Mouse (Mus musculus) intestine, embryonic 14.5 days (tissue): ENCODE measurements around the gene Plxna2. TPM values are rescaled to one million over a fixed set of nuclear protein-coding genes. Genes with fewer than 3 reads are reported as not detected.
A peak's percentile ranks its signal among the peaks of the same experiment; 100 is the strongest.

Experiments
- ATAC-seq: fragments of 200-750 bp; cut with Nextera tagmentation; replicated peaks from 2 replicates; pipeline ENCODE4 v1.8.0; 2017; ENCODE audit warnings: low read depth, moderate number of reproducible peaks, moderate TSS enrichment, moderate library complexity; ENCODE audit not compliant: low FRiP score, low TSS enrichment
- DNase-seq: peaks from one replicate; pipeline ENCODE4 v3.0.0-alpha.2; 2018; ENCODE audit warnings: low spot score
- H3K27ac ChIP-seq: fragments of 300-500 bp; sonication (generic); 2 replicates; pipeline ENCODE4 v1.5.1; 2014; ENCODE audit warnings: low read depth, mild to moderate bottlenecking, control low read depth
- H3K27me3 ChIP-seq: fragments of 300-500 bp; sonication (generic); replicated peaks from 2 replicates; pipeline ENCODE4 v1.6.1; 2014; ENCODE audit warnings: low read length, control low read depth; ENCODE audit not compliant: control insufficient read depth, insufficient read depth
- H3K36me3 ChIP-seq: fragments of 300-500 bp; sonication (generic); 2 replicates; pipeline ENCODE4 v1.6.1; 2014; ENCODE audit warnings: low read length, control low read depth; ENCODE audit not compliant: control insufficient read depth, insufficient read depth
- H3K4me1 ChIP-seq: fragments of 300-500 bp; sonication (generic); replicated peaks from 2 replicates; pipeline ENCODE4 v1.6.1; 2014; ENCODE audit warnings: low read length, control low read depth, mixed read lengths; ENCODE audit not compliant: control insufficient read depth, insufficient read depth
- H3K4me2 ChIP-seq: fragments of 300-500 bp; sonication (generic); 2 replicates; pipeline ENCODE4 v1.6.1; 2014; ENCODE audit warnings: low read length
- H3K4me3 ChIP-seq: fragments of 300-500 bp; sonication (generic); 2 replicates; pipeline ENCODE4 v1.5.1; 2014; ENCODE audit warnings: low read depth, low read length, control low read depth, mixed read lengths
- H3K9ac ChIP-seq: fragments of 300-500 bp; sonication (generic); 2 replicates; pipeline ENCODE4 v1.6.1; 2014; ENCODE audit warnings: mild to moderate bottlenecking, low read length
- H3K9me3 ChIP-seq: fragments of 300-500 bp; sonication (generic); 2 replicates; pipeline ENCODE4 v1.6.1; 2016; ENCODE audit warnings: low read length, control low read depth; ENCODE audit not compliant: control insufficient read depth
- WGBS: fragments of 180-500 bp; shearing (Covaris S2); extraction: QIAGEN DNeasy Blood & Tissue Kit; methylation state at CpG from one replicate; pipeline ENCODE4 v1.1.7; 2014; 5-methylcytosine and 5-hydroxymethylcytosine counted together
- polyA plus RNA-seq: library from polyadenylated mRNA; unstranded; fragments of >200 nt; fragmentation: Nextera tagmentation; extraction: Ambion mirVana; gene quantifications from 2 replicates; pipeline ENCODE4 v1.2.1, GENCODE M21; 2014

Plxna2 gene
- polyA plus RNA-seq, 1 experiment from 2014 or later, result 8.9 TPM

DNA sequence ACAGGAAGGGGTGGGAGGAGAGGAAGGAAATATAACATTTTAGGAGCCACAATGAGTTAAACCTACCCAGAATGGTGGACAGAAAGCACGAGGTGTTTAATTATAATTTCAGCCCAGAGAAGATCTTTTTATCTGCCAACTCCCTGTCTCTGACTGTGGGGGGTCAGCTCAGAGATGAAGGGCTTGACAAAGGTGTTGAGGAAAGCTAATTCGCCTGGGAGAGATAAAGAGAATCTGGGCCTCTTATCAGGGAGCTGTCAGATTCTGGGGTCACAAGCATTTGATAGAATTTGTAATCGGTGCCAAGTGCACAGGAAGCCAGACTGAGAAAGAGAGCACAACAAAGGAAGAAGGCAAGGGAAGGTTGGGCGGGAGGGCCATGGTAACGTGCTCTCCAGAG, 144.9 kb downstream of the Plxna2 start:
- H3K27me3 ChIP-seq, result no peaks in the 10 kb centered on the region
- ATAC-seq (no peak), DNase-seq (no peak)
- H3K27ac ChIP-seq, result no peak overlapping the region
- WGBS, result 63% methylated on average over 5 of the region's 5 CpGs
- no peak overlapping the region for H3K4me3 ChIP-seq
- no peak overlapping the region for H3K9ac ChIP-seq
- no peaks in the 10 kb centered on the region for H3K4me1 ChIP-seq
- no peak overlapping the region for H3K4me2 ChIP-seq
- no peaks in the 10 kb centered on the region for H3K9me3 ChIP-seq
- H3K36me3 ChIP-seq, result peaks cover 31% of the 10 kb centered on the region

DNA sequence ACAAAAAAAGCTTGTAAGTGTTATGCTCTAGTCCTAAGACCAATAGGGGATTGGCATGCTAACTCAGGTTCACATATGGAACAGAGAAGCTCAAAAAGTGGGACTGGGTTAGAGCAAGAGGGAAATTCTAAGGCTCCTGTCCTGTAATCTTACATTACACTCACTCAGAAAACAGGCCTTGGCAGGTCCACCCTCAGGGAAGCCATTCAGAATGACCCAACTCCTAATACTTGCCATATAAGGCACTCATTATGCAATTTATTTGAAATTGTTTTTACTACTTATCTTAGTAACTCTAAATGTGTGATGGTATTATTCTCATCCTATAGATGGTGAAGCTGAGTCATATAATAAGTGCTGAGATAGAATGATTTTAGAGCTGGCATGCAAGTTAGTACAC, 146.9 kb downstream of the Plxna2 start:
- no peaks in the 10 kb centered on the region for H3K9me3 ChIP-seq
- H3K27me3 ChIP-seq, result no peaks in the 10 kb centered on the region
- H3K27ac ChIP-seq, result no peak overlapping the region
- H3K4me3 ChIP-seq, result no peak overlapping the region
- no peak overlapping the region for H3K4me2 ChIP-seq
- H3K9ac ChIP-seq, result no peak overlapping the region
- H3K36me3 ChIP-seq, result peaks cover 31% of the 10 kb centered on the region
- no peak for DNase-seq
- no peaks in the 10 kb centered on the region for H3K4me1 ChIP-seq
- ATAC-seq, result no peak

GRCm38 (mm10) chr1:194768799-194769198, 150.8 kb downstream of the Plxna2 start:
- no peaks in the 10 kb centered on the region for H3K4me1 ChIP-seq
- no peak overlapping the region for H3K4me2 ChIP-seq
- DNase-seq, result no peak
- H3K36me3 ChIP-seq, result peaks cover 18% of the 10 kb centered on the region
- no peaks in the 10 kb centered on the region for H3K27me3 ChIP-seq
- H3K27ac ChIP-seq, result no peak overlapping the region
- 86% methylated on average over 1 of the region's 1 CpGs for WGBS
- no peak overlapping the region for H3K9ac ChIP-seq
- no peaks in the 10 kb centered on the region for H3K9me3 ChIP-seq
- no peak overlapping the region for H3K4me3 ChIP-seq
- no peak for ATAC-seq

GRCm38 (mm10) chr1:194772053-194772452, 154.0 kb downstream of the Plxna2 start:
- no peak for ATAC-seq
- no peak for DNase-seq
- Histone ChIP-seq H3K4me2 (no peak overlapping the region), H3K36me3 (no peaks in the 10 kb centered on the region; the same call in 1 of the 2 replicates), H3K27ac (no peak overlapping the region), H3K27me3 (no peaks in the 10 kb centered on the region), H3K4me1 (no peaks in the 10 kb centered on the region), H3K4me3 (no peak overlapping the region), H3K9ac (no peak overlapping the region), H3K9me3 (no peaks in the 10 kb centered on the region)
- WGBS, result 74% methylated on average over 3 of the region's 3 CpGs

- 55% methylated on average over 3 of the region's 3 CpGs for WGBS
- DNase-seq (no peak), ATAC-seq (no peak)
- H3K4me2 ChIP-seq, result no peak overlapping the region
- no peak overlapping the region for H3K4me3 ChIP-seq
- no peaks in the 10 kb centered on the region for H3K9me3 ChIP-seq
- H3K9ac ChIP-seq, result no peak overlapping the region
- no peaks in the 10 kb centered on the region; the same call in 1 of the 2 replicates for H3K36me3 ChIP-seq
- H3K4me1 ChIP-seq, result no peaks in the 10 kb centered on the region
- H3K27me3 ChIP-seq, result no peaks in the 10 kb centered on the region
- H3K27ac ChIP-seq, result no peak overlapping the region
These were observed 155.9 kb downstream of the Plxna2 start for GRCm38 (mm10) chr1:194773899-194774298.

DNA sequence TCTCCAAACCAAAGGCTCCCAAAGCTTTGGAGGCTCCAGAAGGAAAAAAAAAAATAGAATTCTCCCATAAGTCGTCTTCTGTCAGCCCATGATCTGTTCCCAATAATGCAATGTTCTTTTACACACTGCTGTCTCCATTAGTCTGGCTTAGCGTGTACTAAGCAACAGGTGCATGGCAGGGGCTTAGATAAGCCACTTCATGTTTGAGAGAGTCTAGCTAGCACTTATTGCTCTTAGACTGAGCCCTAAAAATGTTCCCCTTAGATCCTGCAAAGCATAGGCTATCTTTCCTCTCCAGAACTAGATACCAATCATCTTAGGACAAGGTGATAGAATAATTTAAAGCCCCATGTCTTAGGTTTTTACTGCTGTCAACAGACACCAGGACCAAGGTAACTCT, 156.3 kb downstream of the Plxna2 start:
- ATAC-seq (no peak), DNase-seq (no peak)
- Histone ChIP-seq H3K27me3 (no peaks in the 10 kb centered on the region), H3K9me3 (no peaks in the 10 kb centered on the region), H3K9ac (no peak overlapping the region), H3K4me3 (no peak overlapping the region), H3K36me3 (no peaks in the 10 kb centered on the region; the same call in 1 of the 2 replicates), H3K4me1 (no peaks in the 10 kb centered on the region), H3K4me2 (no peak overlapping the region), H3K27ac (no peak overlapping the region)
- 72% methylated on average over 2 of the region's 2 CpGs for WGBS

GRCm38 (mm10) chr1:194774754-194775153, 156.7 kb downstream of the Plxna2 start:
- DNase-seq, result no peak
- H3K27ac ChIP-seq, result no peak overlapping the region
- no peak for ATAC-seq
- H3K36me3 ChIP-seq, result no peaks in the 10 kb centered on the region; the same call in 1 of the 2 replicates
- no peak overlapping the region for H3K9ac ChIP-seq
- no peaks in the 10 kb centered on the region for H3K9me3 ChIP-seq
- H3K4me3 ChIP-seq, result no peak overlapping the region
- H3K27me3 ChIP-seq, result no peaks in the 10 kb centered on the region
- 75% methylated on average over 1 of the region's 1 CpGs for WGBS
- no peak overlapping the region for H3K4me2 ChIP-seq
- no peaks in the 10 kb centered on the region for H3K4me1 ChIP-seq

DNA sequence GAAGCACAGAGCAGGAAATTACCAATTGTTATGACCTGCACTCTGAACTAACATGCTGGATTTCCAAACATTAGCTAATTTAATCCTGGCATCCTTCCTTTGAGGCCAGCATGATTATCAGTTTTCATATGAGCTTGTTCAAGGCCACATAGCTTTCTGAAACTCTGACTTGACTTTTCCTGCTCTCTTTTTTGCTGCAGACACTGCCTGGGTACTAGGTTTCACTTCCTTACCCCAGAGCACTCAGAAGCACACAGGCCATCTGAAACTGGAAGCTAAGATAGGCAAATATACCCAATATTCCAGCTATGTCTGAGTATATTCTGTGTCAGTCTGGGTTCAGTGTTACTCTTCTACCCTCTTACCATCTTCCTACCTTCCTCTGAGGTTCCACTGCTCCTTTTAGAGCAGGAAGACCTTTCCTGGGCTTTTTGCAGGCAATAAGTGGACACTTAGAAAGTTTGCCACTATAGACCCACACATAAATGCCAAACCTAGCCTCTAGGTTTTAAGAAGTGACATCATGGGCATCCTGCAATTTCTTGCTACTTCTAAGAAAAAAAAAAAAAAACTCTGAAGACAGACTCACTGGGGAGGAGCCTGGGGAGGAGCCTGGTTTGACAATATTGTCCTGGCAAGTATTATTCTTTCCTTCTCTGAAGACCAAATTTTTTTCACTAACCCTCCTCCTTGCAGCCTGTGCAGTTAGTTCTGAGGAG, 157.8 kb downstream of the Plxna2 start:
- Histone ChIP-seq H3K27me3 (no peaks in the 10 kb centered on the region), H3K9ac (no peak overlapping the region), H3K4me1 (no peaks in the 10 kb centered on the region), H3K9me3 (no peaks in the 10 kb centered on the region), H3K36me3 (no peaks in the 10 kb centered on the region; the same call in 1 of the 2 replicates), H3K27ac (no peak overlapping the region), H3K4me3 (no peak overlapping the region), H3K4me2 (no peak overlapping the region)
- no peak for ATAC-seq
- peak; percentile 44 for DNase-seq

DNA sequence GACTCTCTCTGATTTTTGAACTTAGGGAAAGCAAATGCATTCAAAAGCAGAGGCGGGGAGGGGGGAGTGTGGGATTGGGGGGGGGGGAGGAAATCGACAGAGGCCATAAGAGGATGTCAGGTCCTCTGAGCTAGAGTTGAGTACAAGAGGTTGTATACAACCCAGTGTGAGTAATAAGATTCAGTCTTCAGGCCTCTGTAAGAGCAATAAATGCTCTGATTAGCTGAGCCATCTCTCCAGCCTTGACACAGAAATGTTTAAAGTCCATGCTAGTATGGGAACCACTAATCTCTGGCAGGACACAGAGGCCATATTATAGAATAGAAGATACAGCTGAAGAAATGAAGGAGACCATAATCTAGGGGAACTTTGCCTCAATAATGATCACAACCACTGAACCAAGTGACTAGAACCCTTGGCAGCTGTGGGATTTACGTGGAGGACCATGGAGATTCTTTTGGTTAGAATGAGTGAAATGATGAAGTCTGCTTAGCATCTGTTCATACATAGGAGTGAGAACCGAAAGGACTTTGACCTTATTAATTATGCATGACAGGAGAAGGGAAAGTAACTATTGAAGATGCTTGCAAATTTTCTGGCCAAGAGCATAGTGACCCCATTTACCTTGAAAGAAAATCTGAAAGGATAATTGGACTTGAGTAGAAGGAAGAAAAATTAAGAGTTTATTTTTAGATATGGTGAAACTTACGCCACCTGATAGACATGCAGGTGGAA, 158.7 kb downstream of the Plxna2 start:
- H3K27me3 ChIP-seq, result no peaks in the 10 kb centered on the region
- H3K9me3 ChIP-seq, result no peaks in the 10 kb centered on the region
- no peak overlapping the region for H3K4me2 ChIP-seq
- no peak overlapping the region for H3K9ac ChIP-seq
- no peak for ATAC-seq
- DNase-seq, result no peak
- no peaks in the 10 kb centered on the region; the same call in 1 of the 2 replicates for H3K36me3 ChIP-seq
- H3K4me3 ChIP-seq, result no peak overlapping the region
- H3K27ac ChIP-seq, result no peak overlapping the region
- WGBS, result 86% methylated on average over 5 of the region's 5 CpGs
- H3K4me1 ChIP-seq, result no peaks in the 10 kb centered on the region
